8 mouse cellular contexts compared by ENCODE assay signal in genomic region chr8:120190810-120191413, GRCm38 (mm10). TPM values are rescaled to one million over a fixed set of nuclear protein-coding genes. Genes with fewer than 3 reads are reported as not detected.
DNase-seq lines count a peak whose midpoint lies in the region; ATAC-seq and TF ChIP-seq lines count a peak whose summit lies in the region.

No protein-coding gene starts in this region.

- H3K36me3 ChIP-seq in liver, embryonic 14.5 days (replicated peaks; ENCODE audit: control insufficient read depth, insufficient read depth, low read depth) = no peaks in the 10 kb centered on the region
- no peaks in the 10 kb centered on the region for H3K36me3 ChIP-seq in neural tube, embryonic 15.5 days

- peak overlapping the region; percentile 53 for H3K4me3 ChIP-seq in cerebellum, adult 2 months (replicated peaks; ENCODE audit: insufficient read depth, low read depth, low read length)
- no peak overlapping the region for H3K4me3 ChIP-seq in liver, embryonic 14.5 days (ENCODE audit: insufficient read depth in 1 of 2, low read depth in 2 of 2, low read length in 2 of 2)
- peak overlapping the region; percentile 17; the same call in 1 of the 2 replicates for H3K4me3 ChIP-seq in neural tube, embryonic 15.5 days (replicated peaks)

- ATAC-seq in liver, embryonic 14.5 days (ENCODE audit: insufficient read depth) = peak; percentile 67; the same call in 1 of the 2 replicates
- ATAC-seq in neural tube, embryonic 15.5 days (ENCODE audit: low FRiP score) = peak; percentile 83

- H3K27ac ChIP-seq in cerebellum, adult 2 months (ENCODE audit: insufficient read depth, low read length) = peak overlapping the region; percentile 93
- H3K27ac ChIP-seq in liver, embryonic 14.5 days = no peak overlapping the region
- peak overlapping the region; percentile 85 for H3K27ac ChIP-seq in neural tube, embryonic 15.5 days (replicated peaks)

- intact Hi-C loops in heart, postnatal 25 days (cut with DNase I) = no loop called here

- peak; percentile 32; the same call in 1 of the 2 replicates for TF ChIP-seq POLR2A in cerebellum, adult 2 months (IDR thresholded peaks at IDR 0.05; ENCODE audit: borderline replicate concordance, insufficient read depth, low read length)

- no peak for TF ChIP-seq EP300 in liver, embryonic 14.5 days (IDR thresholded peaks at IDR 0.05; ENCODE audit: low read depth)

- TF ChIP-seq CTCF in cerebellum, adult 2 months (IDR thresholded peaks at IDR 0.05; ENCODE audit: borderline replicate concordance, insufficient read depth, low read depth, low read length) = no peak
- no peak for TF ChIP-seq CTCF in liver, embryonic 14.5 days (IDR thresholded peaks at IDR 0.05; ENCODE audit: low read depth)

- H3K9me3 ChIP-seq in liver, embryonic 14.5 days (ENCODE audit: control insufficient read depth, low read length) = no peaks in the 10 kb centered on the region
- H3K9me3 ChIP-seq in neural tube, embryonic 15.5 days (replicated peaks) = no peaks in the 10 kb centered on the region

- peak overlapping the region; percentile 39 for H3K4me2 ChIP-seq in liver, embryonic 14.5 days (ENCODE audit: low read depth)
- H3K4me2 ChIP-seq in neural tube, embryonic 15.5 days = peak overlapping the region; percentile 52

- no peaks in the 10 kb centered on the region for H3K27me3 ChIP-seq in cerebellum, adult 2 months (ENCODE audit: control insufficient read depth, insufficient read depth, low read length)
- H3K27me3 ChIP-seq in liver, embryonic 14.5 days (ENCODE audit: control insufficient read depth, insufficient read depth, low read length) = no peaks in the 10 kb centered on the region
- H3K27me3 ChIP-seq in neural tube, embryonic 15.5 days (replicated peaks) = no peaks in the 10 kb centered on the region

- peaks cover 16% of the 10 kb centered on the region; the same call in 1 of the 2 replicates for H3K4me1 ChIP-seq in cerebellum, adult 2 months (ENCODE audit: control insufficient read depth, insufficient read depth, low read length)
- no peaks in the 10 kb centered on the region for H3K4me1 ChIP-seq in liver, embryonic 14.5 days (replicated peaks; ENCODE audit: control insufficient read depth in 2 of 2, insufficient read depth in 2 of 2, low read length in 1 of 2)
- peaks cover 33% of the 10 kb centered on the region for H3K4me1 ChIP-seq in neural tube, embryonic 15.5 days

- 1% methylated on average over 20 of the region's 20 CpGs for WGBS in cerebellum, adult 2 months
- WGBS in liver, embryonic 14.5 days (ENCODE audit: insufficient replicate concordance) = 45% methylated on average over 20 of the region's 20 CpGs
- WGBS in neural tube, embryonic 15.5 days = 27% methylated on average over 20 of the region's 20 CpGs

- no peak overlapping the region for H3K9ac ChIP-seq in liver, embryonic 14.5 days (replicated peaks)
- 0 out of 2 replicates have a peak overlapping the region, but pooled peaks have one; percentile 30 for H3K9ac ChIP-seq in neural tube, embryonic 15.5 days (replicated peaks)

- DNase-seq in 3T3-L1 (ENCODE audit: low read depth, low spot score) = peak; percentile 86
- DNase-seq in cerebellum, adult 2 months = peak; percentile 84 to 90
- DNase-seq in forelimb bud, embryonic 11.5 days (ENCODE audit: low read depth, low spot score) = peak; percentile 78
- DNase-seq in heart, postnatal 25 days (ENCODE audit: low spot score) = peak; percentile 94
- DNase-seq in layer of hippocampus, adult 11-12 months (ENCODE audit: low spot score) = peak; percentile 88
- no peak for DNase-seq in liver, embryonic 14.5 days (ENCODE audit: low read depth in 3 of 3, low spot score in 3 of 3)
- DNase-seq in urinary bladder, postnatal 36 days (ENCODE audit: low spot score in 2 of 2) = peak; percentile 82 to 95

RNA-seq across cellular contexts. Expression of gene Fam92b, which starts 13.6 kb away (rescaled TPM):
- 1.8 and 3.3 TPM in 2 replicates for polyA plus RNA-seq in cerebellum, adult 2 months (2012; rRNA removed)
- not detected for total RNA-seq in heart, postnatal 25 days (2021)
- not detected in 2 replicates for polyA plus RNA-seq in liver, embryonic 14.5 days (2012; rRNA removed)
- not detected in 2 replicates for polyA plus RNA-seq in liver, embryonic 14.5 days (2014; fragmentation: Nextera tagmentation; extraction: Ambion mirVana)
- polyA plus RNA-seq in neural tube, embryonic 15.5 days (2015; fragmentation: Nextera tagmentation; extraction: Ambion mirVana) = 1.6 and 1.7 TPM in 2 replicates

RNA-seq across cellular contexts. Expression of gene Gse1, which starts 37.3 kb away (rescaled TPM):
- polyA plus RNA-seq in cerebellum, adult 2 months (2012; rRNA removed) = 52.4 and 58.4 TPM in 2 replicates
- total RNA-seq in heart, postnatal 25 days (2021) = 10 to 100 TPM; 20.1 to 25.9 TPM
- polyA plus RNA-seq in liver, embryonic 14.5 days (2012; rRNA removed) = 14.9 and 16.0 TPM in 2 replicates
- 11.4 and 13.9 TPM in 2 replicates for polyA plus RNA-seq in liver, embryonic 14.5 days (2014; fragmentation: Nextera tagmentation; extraction: Ambion mirVana)
- polyA plus RNA-seq in neural tube, embryonic 15.5 days (2015; fragmentation: Nextera tagmentation; extraction: Ambion mirVana) = 12.2 and 14.0 TPM in 2 replicates

Comparison
In these comparisons a context has a peak if more than half of its experiments do, and no peak if none do; other contexts are left out.
1. DNase-seq: peak in 3T3-L1 (single experiment), cerebellum, adult 2 months (2 of 2), forelimb bud, embryonic 11.5 days (single experiment), heart, postnatal 25 days (single experiment), layer of hippocampus, adult 11-12 months (single experiment) and urinary bladder, postnatal 36 days (2 of 2); none in liver, embryonic 14.5 days (0 of 3).
2. H3K4me3 ChIP-seq: peak in cerebellum, adult 2 months (single experiment) and neural tube, embryonic 15.5 days (single experiment); none in liver, embryonic 14.5 days (0 of 2).